Mouse (Mus musculus): ENCODE data around the gene Krt33b. TPM values are rescaled to one million over a fixed set of nuclear protein-coding genes. Genes with fewer than 3 reads are reported as not detected.

Krt33b gene
- polyA plus RNA-seq (2014; fragmentation: Illumina TruSeq; extraction: RNeasy Lipid Tissue Mini Kit (QIAGEN cat#74804); ENCODE audit: low read depth, low replicate concordance): not detected

GRCm38 (mm10) chr11:100029768-100030167 is at the start of gene Krt33b:
TSS of gene Krt33b (minus strand) at chr11:100029868.

GRCm38 (mm10) chr11:100050451-100050850 is 20.8 kb upstream of the Krt33b start, which contains the start of gene Krt31:
TSS of gene Krt31 (minus strand) at chr11:100050551.

GRCm38 (mm10) chr11:100041454-100041853 is 11.8 kb upstream of the Krt33b start, which contains the start of gene Krt34:
TSS of gene Krt34 (minus strand) at chr11:100041554.

GRCm38 (mm10) chr11:100016112-100016511 is 13.6 kb downstream of the Krt33b start, which contains the start of gene Krt33a:
TSS of gene Krt33a (minus strand) at chr11:100016212.

GRCm38 (mm10) chr11:99993620-99994383 is 35.9 kb downstream of the Krt33b start, which contains the start of gene Krtap17-1:
TSS of gene Krtap17-1 (minus strand) at chr11:99993994.

GRCm38 (mm10) chr11:99986180-99986647 is 43.5 kb downstream of the Krt33b start, which contains the start of gene Krtap16-1:
TSS of gene Krtap16-1 (minus strand) at chr11:99986597.

GRCm38 (mm10) chr11:99978953-99979352 is 50.7 kb downstream of the Krt33b start, which contains the start of gene Krtap29-1:
TSS of gene Krtap29-1 (minus strand) at chr11:99979053.

Other genes starting within 250 kb of the Krt33b start
- not detected for gene Krtap4-8, start 249.2 kb downstream of the Krt33b start, polyA plus RNA-seq (2014; fragmentation: Illumina TruSeq; extraction: RNeasy Lipid Tissue Mini Kit (QIAGEN cat#74804); ENCODE audit: low read depth, low replicate concordance)
- gene Krtap4-9, start 244.7 kb downstream of the Krt33b start, polyA plus RNA-seq (2014; fragmentation: Illumina TruSeq; extraction: RNeasy Lipid Tissue Mini Kit (QIAGEN cat#74804); ENCODE audit: low read depth, low replicate concordance): not detected
- gene Gm11596, start 236.4 kb downstream of the Krt33b start, polyA plus RNA-seq (2014; fragmentation: Illumina TruSeq; extraction: RNeasy Lipid Tissue Mini Kit (QIAGEN cat#74804); ENCODE audit: low read depth, low replicate concordance): not detected
- gene Gm11569, start 230.9 kb downstream of the Krt33b start, polyA plus RNA-seq (2014; fragmentation: Illumina TruSeq; extraction: RNeasy Lipid Tissue Mini Kit (QIAGEN cat#74804); ENCODE audit: low read depth, low replicate concordance): not detected
- not detected for gene Gm11554, start 225.4 kb downstream of the Krt33b start, polyA plus RNA-seq (2014; fragmentation: Illumina TruSeq; extraction: RNeasy Lipid Tissue Mini Kit (QIAGEN cat#74804); ENCODE audit: low read depth, low replicate concordance)
- gene Krtap4-13, start 220.0 kb downstream of the Krt33b start, polyA plus RNA-seq (2014; fragmentation: Illumina TruSeq; extraction: RNeasy Lipid Tissue Mini Kit (QIAGEN cat#74804); ENCODE audit: low read depth, low replicate concordance): not detected
- gene Gm11564, start 214.2 kb downstream of the Krt33b start, polyA plus RNA-seq (2014; fragmentation: Illumina TruSeq; extraction: RNeasy Lipid Tissue Mini Kit (QIAGEN cat#74804); ENCODE audit: low read depth, low replicate concordance): not detected
- gene 2300003K06Rik, start 191.8 kb downstream of the Krt33b start, polyA plus RNA-seq (2014; fragmentation: Illumina TruSeq; extraction: RNeasy Lipid Tissue Mini Kit (QIAGEN cat#74804); ENCODE audit: low read depth, low replicate concordance): not detected
- gene Krtap4-16, start 178.3 kb downstream of the Krt33b start, polyA plus RNA-seq (2014; fragmentation: Illumina TruSeq; extraction: RNeasy Lipid Tissue Mini Kit (QIAGEN cat#74804); ENCODE audit: low read depth, low replicate concordance): not detected
- not detected for gene Gm11568, start 172.0 kb downstream of the Krt33b start, polyA plus RNA-seq (2014; fragmentation: Illumina TruSeq; extraction: RNeasy Lipid Tissue Mini Kit (QIAGEN cat#74804); ENCODE audit: low read depth, low replicate concordance)
- gene Gm11559, start 165.4 kb downstream of the Krt33b start, polyA plus RNA-seq (2014; fragmentation: Illumina TruSeq; extraction: RNeasy Lipid Tissue Mini Kit (QIAGEN cat#74804); ENCODE audit: low read depth, low replicate concordance): not detected
- gene Krtap9-1, start 156.5 kb downstream of the Krt33b start, polyA plus RNA-seq (2014; fragmentation: Illumina TruSeq; extraction: RNeasy Lipid Tissue Mini Kit (QIAGEN cat#74804); ENCODE audit: low read depth, low replicate concordance): not detected
- not detected for gene Gm11567, start 150.7 kb downstream of the Krt33b start, polyA plus RNA-seq (2014; fragmentation: Illumina TruSeq; extraction: RNeasy Lipid Tissue Mini Kit (QIAGEN cat#74804); ENCODE audit: low read depth, low replicate concordance)
- not detected for gene Krtap31-1, start 121.9 kb downstream of the Krt33b start, polyA plus RNA-seq (2014; fragmentation: Illumina TruSeq; extraction: RNeasy Lipid Tissue Mini Kit (QIAGEN cat#74804); ENCODE audit: low read depth, low replicate concordance)
- gene Gm11565, start 115.1 kb downstream of the Krt33b start, polyA plus RNA-seq (2014; fragmentation: Illumina TruSeq; extraction: RNeasy Lipid Tissue Mini Kit (QIAGEN cat#74804); ENCODE audit: low read depth, low replicate concordance): not detected
- not detected for gene Krtap31-2, start 93.6 kb downstream of the Krt33b start, polyA plus RNA-seq (2014; fragmentation: Illumina TruSeq; extraction: RNeasy Lipid Tissue Mini Kit (QIAGEN cat#74804); ENCODE audit: low read depth, low replicate concordance)
- gene Krtap9-5, start 81.4 kb downstream of the Krt33b start, polyA plus RNA-seq (2014; fragmentation: Illumina TruSeq; extraction: RNeasy Lipid Tissue Mini Kit (QIAGEN cat#74804); ENCODE audit: low read depth, low replicate concordance): not detected
- gene Krtap29-1, start 50.8 kb downstream of the Krt33b start, polyA plus RNA-seq (2014; fragmentation: Illumina TruSeq; extraction: RNeasy Lipid Tissue Mini Kit (QIAGEN cat#74804); ENCODE audit: low read depth, low replicate concordance): not detected
- gene Krtap16-1, start 43.3 kb downstream of the Krt33b start, polyA plus RNA-seq (2014; fragmentation: Illumina TruSeq; extraction: RNeasy Lipid Tissue Mini Kit (QIAGEN cat#74804); ENCODE audit: low read depth, low replicate concordance): not detected
- not detected for gene Krtap17-1, start 35.9 kb downstream of the Krt33b start, polyA plus RNA-seq (2014; fragmentation: Illumina TruSeq; extraction: RNeasy Lipid Tissue Mini Kit (QIAGEN cat#74804); ENCODE audit: low read depth, low replicate concordance)
- gene Krt33a, start 13.7 kb downstream of the Krt33b start, polyA plus RNA-seq (2014; fragmentation: Illumina TruSeq; extraction: RNeasy Lipid Tissue Mini Kit (QIAGEN cat#74804); ENCODE audit: low read depth, low replicate concordance): not detected
- gene Krt34, start 11.7 kb upstream of the Krt33b start, polyA plus RNA-seq (2014; fragmentation: Illumina TruSeq; extraction: RNeasy Lipid Tissue Mini Kit (QIAGEN cat#74804); ENCODE audit: low read depth, low replicate concordance): not detected
- gene Krt31, start 20.7 kb upstream of the Krt33b start, polyA plus RNA-seq (2014; fragmentation: Illumina TruSeq; extraction: RNeasy Lipid Tissue Mini Kit (QIAGEN cat#74804); ENCODE audit: low read depth, low replicate concordance): not detected
- not detected for gene Krt32, start 58.4 kb upstream of the Krt33b start, polyA plus RNA-seq (2014; fragmentation: Illumina TruSeq; extraction: RNeasy Lipid Tissue Mini Kit (QIAGEN cat#74804); ENCODE audit: low read depth, low replicate concordance)
- not detected for gene Krt35, start 66.4 kb upstream of the Krt33b start, polyA plus RNA-seq (2014; fragmentation: Illumina TruSeq; extraction: RNeasy Lipid Tissue Mini Kit (QIAGEN cat#74804); ENCODE audit: low read depth, low replicate concordance)
- gene Krt36, start 75.8 kb upstream of the Krt33b start, polyA plus RNA-seq (2014; fragmentation: Illumina TruSeq; extraction: RNeasy Lipid Tissue Mini Kit (QIAGEN cat#74804); ENCODE audit: low read depth, low replicate concordance): not detected
- gene Krt13, start 91.7 kb upstream of the Krt33b start, polyA plus RNA-seq (2014; fragmentation: Illumina TruSeq; extraction: RNeasy Lipid Tissue Mini Kit (QIAGEN cat#74804); ENCODE audit: low read depth, low replicate concordance): not detected
- gene Krt15, start 106.1 kb upstream of the Krt33b start, polyA plus RNA-seq (2014; fragmentation: Illumina TruSeq; extraction: RNeasy Lipid Tissue Mini Kit (QIAGEN cat#74804); ENCODE audit: low read depth, low replicate concordance): not detected
- gene Krt19, start 118.8 kb upstream of the Krt33b start, polyA plus RNA-seq (2014; fragmentation: Illumina TruSeq; extraction: RNeasy Lipid Tissue Mini Kit (QIAGEN cat#74804); ENCODE audit: low read depth, low replicate concordance): not detected
- gene Krt9, start 163.4 kb upstream of the Krt33b start, polyA plus RNA-seq (2014; fragmentation: Illumina TruSeq; extraction: RNeasy Lipid Tissue Mini Kit (QIAGEN cat#74804); ENCODE audit: low read depth, low replicate concordance): not detected
- gene Krt14, start 177.7 kb upstream of the Krt33b start, polyA plus RNA-seq (2014; fragmentation: Illumina TruSeq; extraction: RNeasy Lipid Tissue Mini Kit (QIAGEN cat#74804); ENCODE audit: low read depth, low replicate concordance): not detected
- gene Krt16, start 219.0 kb upstream of the Krt33b start, polyA plus RNA-seq (2014; fragmentation: Illumina TruSeq; extraction: RNeasy Lipid Tissue Mini Kit (QIAGEN cat#74804); ENCODE audit: low read depth, low replicate concordance): not detected
- gene Krt17, start 231.2 kb upstream of the Krt33b start, polyA plus RNA-seq (2014; fragmentation: Illumina TruSeq; extraction: RNeasy Lipid Tissue Mini Kit (QIAGEN cat#74804); ENCODE audit: low read depth, low replicate concordance): not detected
- gene Krt42, start 240.0 kb upstream of the Krt33b start, polyA plus RNA-seq (2014; fragmentation: Illumina TruSeq; extraction: RNeasy Lipid Tissue Mini Kit (QIAGEN cat#74804); ENCODE audit: low read depth, low replicate concordance): not detected